Mouse (Mus musculus) natural killer cell, adult 2 months (primary cell): ENCODE measurements at regions not wholly inside any gene's neighbourhood (a gene's known extent, or its start where the extent isn't known, plus 50 kb on each side); places are given as distances from the start of the nearest gene placed in this dataset.

Source experiments
- DNase-seq, 2 experiments: peaks; one replicate each; pipeline ENCODE4 v3.0.0; 2022; ENCODE audit warnings: low spot score in 2 of 2

DNA sequence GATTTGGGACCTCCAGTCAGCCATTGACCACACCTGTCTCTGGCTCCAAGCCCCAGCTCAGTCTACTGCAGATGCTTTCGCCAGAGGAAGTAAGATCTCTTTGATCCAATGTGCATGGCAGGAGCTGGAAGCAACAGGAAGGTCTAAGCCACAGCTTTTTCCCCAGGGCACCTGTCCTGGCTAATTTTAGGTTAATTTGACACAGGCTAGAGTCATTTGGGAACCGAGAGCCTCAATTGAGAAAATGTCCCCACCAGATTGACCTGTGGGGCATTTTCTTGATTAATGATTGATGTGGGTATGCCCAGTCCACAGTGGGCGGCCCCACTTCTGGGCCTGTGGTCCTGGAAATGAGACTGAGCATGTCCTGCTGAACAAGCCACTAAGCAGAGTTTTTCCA lies 240.7 kb upstream of the Hs6st1 start:
- no peak for DNase-seq

GRCm38 (mm10) chr1:35834180-35834579 lies 234.0 kb upstream of the Hs6st1 start:
- no peak for DNase-seq

- no peak for DNase-seq
Observed at GRCm38 (mm10) chr1:35836552-35836951, 231.6 kb upstream of the Hs6st1 start.

GRCm38 (mm10) chr1:35838625-35839024 lies 229.6 kb upstream of the Hs6st1 start:
- DNase-seq, result no peak

- peak; percentile 38 to 59 for DNase-seq
Observed at GRCm38 (mm10) chr1:35839446-35839845, 228.8 kb upstream of the Hs6st1 start.

DNA sequence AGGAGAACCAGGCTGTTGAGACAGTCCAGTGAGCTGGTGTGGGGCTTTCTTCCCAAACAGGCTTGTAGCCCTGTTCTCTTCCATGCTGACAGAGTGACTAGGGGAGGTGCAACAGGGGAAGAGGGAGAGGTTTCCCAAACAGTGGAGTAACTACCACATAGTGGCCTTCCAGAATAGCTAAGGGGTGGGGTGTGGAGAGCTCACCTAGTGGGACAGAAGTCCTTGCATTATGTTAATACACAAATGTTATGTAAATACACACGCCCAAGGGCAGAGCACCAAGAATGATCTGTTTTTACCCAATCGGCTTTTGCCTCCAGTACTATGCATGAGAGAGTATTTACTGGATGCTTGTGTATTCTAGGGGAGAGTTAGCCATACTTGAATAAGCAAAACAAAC lies 226.6 kb upstream of the Hs6st1 start:
- no peak for DNase-seq

GRCm38 (mm10) chr1:35842707-35843106 lies 225.5 kb upstream of the Hs6st1 start:
- no peak for DNase-seq

- DNase-seq, result no peak
Observed at GRCm38 (mm10) chr1:35843566-35843965, 224.6 kb upstream of the Hs6st1 start.

GRCm38 (mm10) chr1:35846224-35846936 lies 221.8 kb upstream of the Hs6st1 start:
- DNase-seq, result no peak

DNA sequence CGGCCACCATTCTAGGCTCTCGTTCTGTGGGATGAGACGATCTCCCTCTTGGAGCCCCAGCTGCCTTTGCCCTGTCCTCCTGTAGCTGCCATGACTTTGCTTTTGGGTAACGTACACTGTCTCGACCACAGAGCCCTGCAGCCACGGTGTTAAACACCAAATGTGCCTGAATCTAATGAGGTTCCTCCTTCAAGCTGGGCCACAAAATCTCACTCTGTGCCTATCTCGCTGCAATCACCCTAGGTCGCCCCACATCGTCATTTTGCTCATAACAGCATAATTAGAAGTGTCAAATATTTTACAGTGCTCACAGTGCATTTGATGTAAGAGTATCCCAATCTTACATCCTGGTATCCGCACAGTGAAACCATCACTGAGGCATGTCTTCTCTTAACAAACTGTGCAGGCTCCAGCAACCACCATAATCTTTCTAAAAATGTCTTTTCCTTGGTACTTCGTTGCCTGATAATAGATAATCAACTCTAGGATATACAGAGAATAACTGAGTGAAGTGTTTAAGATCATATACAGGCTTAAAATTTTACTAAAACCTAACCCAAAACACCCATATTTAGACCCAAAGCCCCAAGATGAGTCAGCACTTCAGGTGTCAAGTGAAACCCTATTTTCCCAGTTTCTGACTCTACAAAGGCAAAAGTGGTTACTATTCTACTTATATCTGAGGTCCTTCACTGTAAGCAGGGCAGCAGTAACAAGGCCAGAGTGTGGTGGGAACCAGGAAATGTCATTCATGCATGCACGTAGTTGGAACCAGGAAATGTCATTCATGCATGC lies 219.8 kb upstream of the Hs6st1 start:
- DNase-seq, result no peak

DNA sequence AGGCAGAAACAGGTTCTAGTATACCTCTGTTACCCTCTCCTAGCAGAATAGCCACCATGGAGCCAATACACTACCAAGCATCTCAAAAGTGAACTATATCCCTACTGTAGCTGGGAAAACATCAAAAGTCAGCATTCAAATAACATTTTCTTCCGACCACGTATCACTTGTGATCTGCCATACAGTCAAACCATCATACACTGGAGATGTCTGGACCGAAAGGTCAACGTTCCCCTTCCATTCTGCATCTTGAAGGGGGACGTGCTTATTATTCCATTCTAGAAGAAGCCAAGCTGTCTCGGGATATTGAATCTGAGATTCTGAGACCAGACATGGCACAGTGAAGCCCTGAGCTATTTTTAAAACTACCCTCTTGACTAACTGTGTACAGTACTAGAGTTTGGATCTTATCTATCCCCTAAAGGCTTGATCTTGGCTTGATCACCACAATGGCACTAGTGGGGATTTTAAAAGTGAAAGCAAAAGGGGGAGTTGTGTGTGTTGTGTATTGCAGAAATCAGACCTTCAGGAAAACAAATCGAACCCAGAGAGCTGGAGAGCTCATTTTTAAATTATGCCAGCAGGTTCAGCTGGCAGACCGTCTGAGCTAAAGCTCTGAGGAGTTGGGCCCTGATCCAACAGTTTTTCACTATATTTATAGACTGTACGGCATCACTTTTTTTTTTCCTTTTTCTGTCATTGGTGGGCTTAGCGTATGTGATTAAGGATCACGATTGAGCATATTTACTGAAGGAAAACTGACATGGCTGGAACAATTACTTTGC lies 218.6 kb upstream of the Hs6st1 start:
- DNase-seq, result no peak

- DNase-seq, result no peak
Observed at GRCm38 (mm10) chr1:35850191-35850545, 218.0 kb upstream of the Hs6st1 start.

DNA sequence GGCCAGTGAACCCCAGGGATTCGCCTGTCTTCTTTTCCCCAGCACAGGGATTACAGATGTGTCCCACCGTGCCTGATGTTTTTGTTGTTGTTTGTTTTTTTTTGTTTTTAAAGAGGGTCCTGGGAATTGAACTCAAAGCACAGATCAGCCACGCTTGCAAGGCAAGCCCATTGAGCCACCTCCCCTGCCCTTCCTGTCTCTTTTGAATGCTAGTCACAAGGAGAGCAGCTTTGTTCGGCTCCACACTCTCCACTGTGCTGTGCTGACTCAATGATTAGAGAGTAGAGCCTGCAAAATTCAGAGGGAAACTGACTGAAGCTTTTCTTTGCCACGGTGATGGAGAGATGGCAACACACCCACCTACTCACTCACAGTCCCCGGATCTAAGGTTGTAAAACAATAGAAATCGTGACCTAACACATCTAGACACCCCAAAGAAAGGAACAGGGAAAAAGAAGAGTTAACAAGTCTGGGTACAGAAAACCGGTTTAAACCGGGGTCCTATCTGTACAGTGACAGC lies 217.6 kb upstream of the Hs6st1 start:
- DNase-seq, result no peak

GRCm38 (mm10) chr1:35851681-35852409 lies 216.4 kb upstream of the Hs6st1 start:
- DNase-seq, result no peak

- no peak for DNase-seq
Observed at GRCm38 (mm10) chr1:35853018-35853417, 215.2 kb upstream of the Hs6st1 start.

- no peak for DNase-seq
Observed at GRCm38 (mm10) chr1:35855650-35856049, 212.6 kb upstream of the Hs6st1 start.

GRCm38 (mm10) chr1:35858342-35858741 lies 209.9 kb upstream of the Hs6st1 start:
- DNase-seq, result no peak

DNA sequence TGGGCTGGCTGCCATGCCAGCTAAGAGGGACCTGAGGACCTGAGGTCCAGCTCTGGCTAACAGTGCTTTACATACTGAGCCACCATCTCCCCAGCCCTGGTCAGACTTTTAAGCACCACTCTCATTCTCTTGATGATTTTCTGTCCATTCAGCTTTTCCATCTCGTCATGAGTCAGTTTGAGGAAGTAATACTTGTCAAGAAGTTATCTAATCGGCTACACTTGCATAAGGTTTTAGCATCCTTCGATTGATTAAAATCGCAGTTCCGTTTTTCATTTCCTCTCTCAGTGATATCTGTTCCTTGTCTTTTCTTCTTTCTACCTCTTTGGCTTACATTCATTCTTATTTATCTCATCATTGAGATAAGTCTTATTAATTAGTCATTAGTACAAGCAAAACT lies 207.4 kb upstream of the Hs6st1 start:
- DNase-seq, result no peak

DNA sequence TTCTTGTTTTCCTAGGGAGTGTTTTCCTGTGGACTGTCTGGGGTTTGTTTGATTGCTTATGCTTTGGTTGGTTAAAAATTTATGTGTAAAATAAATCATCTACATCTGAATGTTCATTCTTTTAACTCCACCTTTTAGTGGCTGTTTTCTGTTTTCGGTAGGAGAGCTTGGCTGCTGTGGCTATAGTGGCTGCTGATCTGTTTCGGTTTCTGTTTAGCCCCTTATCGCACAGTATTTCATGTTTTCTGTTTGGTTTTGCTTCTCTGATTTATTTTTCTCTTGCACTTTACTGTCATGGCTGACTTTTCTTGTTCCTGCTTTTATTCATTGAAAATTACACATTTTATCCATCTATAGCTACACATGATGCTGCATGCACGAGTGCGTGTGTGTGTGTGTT lies 206.0 kb upstream of the Hs6st1 start:
- peak in 1 of 2 experiments; percentile 9 for DNase-seq

DNA sequence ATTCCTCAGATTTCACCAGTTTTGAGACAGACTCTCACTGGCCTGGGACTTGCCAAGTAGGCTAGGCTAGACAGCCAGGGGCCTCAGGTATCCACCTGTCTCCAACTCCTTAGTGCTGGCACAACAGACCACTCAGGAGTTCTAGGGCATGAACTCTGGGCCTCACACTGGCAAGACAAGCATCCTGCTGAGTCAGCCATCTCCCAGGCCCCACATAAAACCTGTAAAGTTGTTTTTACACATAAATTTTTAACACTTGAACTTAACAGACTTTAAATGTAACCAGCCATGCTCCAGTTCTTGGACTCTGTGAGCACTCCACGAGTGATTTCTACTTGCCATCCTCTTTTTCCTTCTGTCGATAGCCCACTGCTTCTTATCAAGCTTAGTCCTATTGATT lies 205.5 kb upstream of the Hs6st1 start:
- DNase-seq, result no peak

GRCm38 (mm10) chr1:35864246-35864645 lies 204.0 kb upstream of the Hs6st1 start:
- DNase-seq, result no peak

DNA sequence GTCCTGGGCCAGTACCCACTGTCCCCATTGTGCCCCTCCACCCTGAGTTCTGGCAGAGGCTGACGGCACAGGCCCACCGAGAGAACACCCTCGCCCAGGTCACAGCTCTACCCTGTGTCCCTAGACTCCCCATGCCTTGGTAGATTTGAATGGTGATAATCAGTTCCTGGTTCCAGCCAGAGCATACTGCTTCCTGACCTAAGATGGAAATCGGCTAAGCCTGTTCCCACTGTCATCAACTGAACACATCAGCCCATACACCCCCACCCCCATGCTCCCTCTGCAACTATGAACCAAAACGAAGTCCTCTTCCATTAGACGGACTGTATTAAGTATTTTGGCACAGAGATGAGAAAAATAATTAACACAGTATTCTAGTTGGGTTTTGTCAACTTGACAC lies 202.9 kb upstream of the Hs6st1 start:
- DNase-seq, result no peak
